Mouse (Mus musculus) erythroid progenitor cell, adult 5-6 weeks (primary cell): ENCODE data around the gene Fbxo28. TPM values are rescaled to one million over a fixed set of nuclear protein-coding genes. Genes with fewer than 3 reads are reported as not detected.
A peak's percentile ranks its signal among the peaks of the same experiment; 100 is the strongest.
"Not testable (repeated sequence)": the region's sequence is repeated elsewhere in the genome, so short reads cannot be mapped to it uniquely, and the experiment has no call there.

Experiments
- ATAC-seq: replicated peaks from 2 replicates; pipeline ENCODE4 v1.8.0; 2016; ENCODE audit warnings: moderate number of reproducible peaks, mild to moderate bottlenecking, moderate TSS enrichment, inconsistent platforms; ENCODE audit not compliant: poor library complexity, low FRiP score, severe bottlenecking
- total RNA-seq, 2 experiments: library from RNA; stranded (forward) in 1 of 2; stranded (reverse) in 1 of 2; fragments of 150-400 nt in 1 of 2; fragments of 186-747, 209-891 nt in 1 of 2; gene quantifications; 2 replicates each; pipeline versions ENCODE4 v1.2.3 to v1.2.4; 2015 to 2017; ENCODE audit warnings: low replicate concordance in 2 of 2

The Fbxo28 gene
- total RNA-seq, 2 experiments from 2014 or later, result 7.8 to 13.0 TPM

DNA sequence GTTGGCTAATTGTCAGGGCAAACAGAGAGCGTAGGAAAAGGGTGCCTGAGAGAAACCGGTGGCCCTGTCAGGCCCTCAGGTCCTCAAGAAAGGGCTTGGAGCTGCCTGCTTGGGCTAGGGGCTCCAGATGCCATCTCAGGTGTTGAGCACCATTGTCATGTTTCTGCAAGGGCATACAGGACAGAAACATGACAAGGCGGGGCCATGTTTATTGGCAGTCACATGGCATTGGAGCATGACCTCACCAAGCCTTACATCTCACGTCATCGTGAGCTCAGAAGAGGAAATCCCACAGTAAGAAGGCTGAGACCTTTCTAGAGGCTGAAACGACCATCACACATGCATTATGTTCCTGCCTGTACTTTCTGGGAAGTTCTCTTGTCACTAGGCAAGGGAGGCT lies 45.3 kb downstream of the Fbxo28 start:
- ATAC-seq, result no peak

DNA sequence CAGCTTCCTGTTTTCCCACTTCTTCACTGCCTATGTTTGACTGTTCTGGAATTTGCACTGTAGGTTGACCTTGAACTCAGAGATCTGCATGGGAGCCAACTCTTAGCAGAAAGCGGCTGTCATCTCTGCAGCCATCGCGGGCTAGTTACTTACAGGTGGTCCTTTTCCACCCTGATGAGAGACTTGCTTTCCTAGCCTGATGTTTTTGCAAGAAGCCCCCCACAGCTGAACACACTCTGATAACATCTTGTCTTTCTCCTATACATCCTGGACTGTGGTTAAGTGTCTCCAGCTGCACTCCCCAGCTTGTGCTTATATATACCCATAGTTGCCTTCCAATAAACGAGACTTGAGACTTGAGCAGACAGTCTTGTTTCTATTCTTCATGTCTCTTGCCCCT lies 49.1 kb downstream of the Fbxo28 start:
- no peak for ATAC-seq

DNA sequence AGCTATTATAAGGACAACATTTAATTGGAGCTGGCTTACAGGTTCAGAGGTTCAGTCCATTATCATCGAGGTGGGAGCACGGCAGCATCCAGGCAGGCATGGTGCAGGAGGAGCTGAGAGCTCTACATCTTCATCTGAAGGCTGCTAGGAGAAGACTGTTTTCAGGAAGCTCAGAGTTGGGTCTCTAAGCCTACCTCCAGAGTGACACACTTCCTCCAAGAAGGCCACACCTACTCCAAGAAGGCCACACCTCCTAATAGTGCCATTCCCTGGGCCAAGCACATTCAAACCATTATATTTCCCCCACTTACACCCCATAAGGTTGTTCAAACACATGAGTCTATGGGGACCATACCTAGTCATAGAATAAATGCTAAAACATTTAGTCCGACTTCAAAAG lies 50.7 kb downstream of the Fbxo28 start:
- not testable (repeated sequence) for ATAC-seq

DNA sequence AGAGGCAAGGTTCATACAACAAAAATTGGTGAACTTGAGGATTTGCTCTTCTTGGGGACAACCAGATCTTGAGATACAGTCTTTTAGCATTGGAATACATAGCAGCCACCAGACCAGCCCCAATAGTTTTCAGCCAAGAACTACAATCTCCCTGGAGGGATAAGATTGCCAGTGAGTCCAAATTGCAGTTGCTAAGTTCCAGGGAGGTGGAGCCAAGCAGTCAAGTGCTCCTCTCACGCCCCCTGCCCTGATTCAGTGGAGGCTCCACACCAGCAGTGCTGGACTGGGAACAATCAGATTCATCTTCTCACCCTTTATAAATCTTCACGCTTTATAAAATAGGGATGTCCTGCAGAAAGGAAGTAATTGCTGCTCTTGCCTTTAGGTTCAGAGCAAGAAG lies 51.6 kb downstream of the Fbxo28 start:
- no peak for ATAC-seq

DNA sequence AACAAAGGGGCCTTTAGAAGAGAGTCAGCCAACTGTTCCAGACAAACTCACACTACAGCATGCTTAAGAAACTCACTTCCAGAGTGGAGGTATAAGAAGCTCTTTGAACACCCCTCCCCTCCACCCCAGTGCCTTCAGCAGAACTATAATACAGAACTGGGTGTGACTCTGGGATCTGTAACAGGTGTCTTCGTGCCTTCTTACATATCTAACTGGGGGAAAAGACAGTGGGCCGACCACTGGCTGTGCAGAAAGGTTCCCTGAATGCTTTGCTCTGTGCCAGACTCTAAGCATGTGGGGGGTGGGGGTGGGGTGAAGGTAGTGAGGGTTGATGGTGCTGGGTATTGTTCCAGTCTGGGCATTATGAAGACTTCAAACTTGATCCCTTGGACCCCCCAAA lies 52.8 kb downstream of the Fbxo28 start:
- ATAC-seq, result no peak

DNA sequence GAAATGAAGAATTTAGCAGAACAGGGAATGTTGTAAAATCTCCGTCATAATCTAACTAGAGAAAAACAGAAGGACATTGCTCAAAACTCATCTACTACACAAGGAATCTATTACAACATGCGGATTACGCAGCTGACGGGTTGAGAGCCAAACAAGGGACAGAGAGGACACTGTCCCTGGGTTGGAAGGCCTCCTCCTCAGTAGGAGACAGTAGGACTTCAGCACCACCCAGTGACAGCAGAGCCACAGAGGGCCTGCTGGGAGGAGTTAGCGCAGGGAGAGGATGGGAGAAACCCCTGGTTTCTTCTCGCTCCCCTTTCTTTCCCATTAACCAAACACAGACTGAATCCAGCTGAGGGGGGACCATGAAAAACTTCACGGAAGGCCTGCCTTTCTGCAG lies 53.6 kb downstream of the Fbxo28 start:
- ATAC-seq, result no peak

DNA sequence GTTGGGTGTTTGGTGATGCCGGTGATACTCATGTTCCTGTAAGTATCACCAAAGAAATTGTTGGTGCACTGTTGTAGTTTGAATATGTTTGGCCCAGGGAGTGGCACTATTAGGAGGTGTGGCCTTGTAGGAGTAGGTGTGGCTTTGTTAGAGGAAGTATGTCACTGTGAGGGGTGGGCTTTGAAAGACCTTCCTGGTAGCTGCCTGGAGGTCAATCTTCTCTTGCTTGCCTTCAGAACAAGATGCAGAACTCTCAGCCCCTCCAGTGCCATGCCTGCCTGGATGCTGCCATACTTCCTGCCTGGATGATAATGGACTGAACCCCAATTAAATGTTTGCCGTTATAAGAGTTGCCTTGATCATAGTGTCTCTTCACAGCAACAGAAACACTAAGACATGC lies 56.6 kb downstream of the Fbxo28 start:
- no peak for ATAC-seq

DNA sequence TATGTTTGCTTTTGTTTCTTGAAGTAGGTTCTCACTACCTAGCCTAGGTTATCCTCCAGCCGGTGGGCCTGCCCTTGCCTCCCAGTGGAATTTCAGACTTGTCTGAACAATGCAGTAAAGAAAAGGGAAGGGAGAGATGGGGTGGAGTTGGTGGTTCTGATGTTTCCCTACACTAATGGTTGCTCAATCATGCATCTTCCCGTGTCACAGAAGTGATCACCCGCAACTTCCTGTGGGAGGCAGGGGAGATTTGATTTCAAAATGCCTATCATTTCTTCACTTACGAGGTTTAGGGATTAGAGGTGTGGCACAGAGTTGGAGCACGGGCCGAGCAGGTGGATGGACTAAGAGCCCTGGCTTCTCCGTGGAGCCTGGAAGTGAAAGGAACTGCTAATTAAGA lies 58.2 kb downstream of the Fbxo28 start:
- ATAC-seq, result no peak

DNA sequence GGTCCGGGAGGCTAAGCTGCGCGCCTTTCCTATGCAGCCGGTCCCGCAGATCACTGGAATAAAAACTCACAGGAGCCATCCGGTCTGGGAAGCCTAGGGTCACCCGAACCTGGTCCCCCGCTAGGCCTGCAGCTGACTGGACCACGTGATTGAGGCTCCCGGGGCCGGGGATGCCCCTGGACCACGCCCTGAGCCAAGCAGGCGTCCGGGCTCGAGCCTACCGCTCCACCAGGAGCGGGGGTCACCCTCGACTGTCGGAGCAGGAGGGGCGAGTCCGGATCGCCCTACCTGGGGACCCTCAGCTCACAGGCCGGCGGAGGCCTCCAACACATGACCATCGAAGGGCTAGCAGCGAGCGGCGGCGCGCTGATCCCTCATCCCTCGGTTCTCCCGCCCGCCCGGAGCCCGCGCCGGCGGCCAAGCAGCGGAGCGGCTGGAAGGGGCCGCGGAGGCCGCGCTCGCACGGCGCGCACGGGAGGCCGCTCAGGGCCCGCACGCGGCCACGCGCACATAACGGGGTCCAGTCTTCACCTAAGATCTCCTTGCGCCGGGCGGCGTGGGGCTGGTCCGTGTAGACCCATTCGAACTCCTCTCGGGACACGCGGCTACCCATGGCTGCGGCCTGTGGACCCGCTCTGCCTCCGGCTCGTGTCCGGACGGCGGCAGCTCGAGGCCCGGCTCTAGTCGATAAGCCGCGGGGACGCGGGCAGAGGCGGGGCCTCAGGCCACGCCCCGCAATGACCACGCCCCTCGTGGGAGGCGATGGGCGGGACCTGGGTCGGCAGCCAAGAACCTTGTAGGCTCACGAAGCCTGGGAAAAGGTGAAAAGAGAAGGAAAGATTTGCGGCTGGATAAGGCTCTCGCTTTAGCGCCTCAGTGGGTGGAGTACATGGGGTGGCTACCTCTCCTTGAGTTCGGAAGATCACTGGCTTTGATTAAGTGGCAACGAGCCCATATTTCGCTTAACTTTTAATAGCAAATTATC lies 59.0 kb downstream of the Fbxo28 start, which contains the start of gene Degs1:
TSS of gene Degs1 (minus strand) at position 714 of the 985 bp plus-strand sequence.
- peak; percentile 91 for ATAC-seq

DNA sequence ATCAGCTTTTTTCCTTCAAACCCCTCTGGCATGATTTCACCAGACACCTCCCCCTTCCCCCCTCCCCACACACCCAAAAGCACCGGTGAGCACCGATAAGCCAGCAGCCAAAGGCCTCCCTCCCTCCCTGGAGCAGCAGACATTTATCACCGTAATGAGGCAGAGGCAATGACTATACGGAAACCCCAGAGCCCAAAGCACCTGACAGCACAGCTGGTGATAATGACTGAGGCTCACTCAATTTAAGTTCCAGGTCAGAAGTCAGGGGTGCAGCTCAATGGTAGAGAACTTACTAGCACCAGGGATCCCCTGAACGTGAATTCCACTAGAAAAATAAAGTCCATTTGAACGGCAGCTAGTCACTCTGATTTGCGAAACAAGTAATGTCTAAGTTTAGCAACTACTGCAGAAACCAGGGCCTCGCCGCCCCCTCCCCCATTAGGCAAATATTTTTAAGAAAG lies 60.1 kb downstream of the Fbxo28 start:
- peak; percentile 68 for ATAC-seq

DNA sequence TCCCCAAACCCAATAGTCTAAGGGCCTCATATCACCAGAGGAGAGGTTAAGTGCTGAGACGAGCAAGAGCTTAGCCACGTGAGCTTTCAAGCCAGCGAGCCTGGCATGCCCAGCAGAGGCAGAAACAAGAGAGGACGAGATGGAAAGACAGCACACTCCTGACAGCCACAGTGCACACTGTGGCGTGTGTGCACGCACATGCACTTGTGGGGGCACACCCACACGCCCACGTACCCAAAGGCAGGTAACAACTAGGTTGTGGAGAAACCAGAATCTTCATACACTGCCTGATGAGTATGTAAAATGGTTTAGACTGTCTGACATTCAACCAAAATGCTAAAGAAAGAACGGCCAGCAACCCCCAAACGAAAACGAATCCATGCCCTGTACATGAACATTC lies 60.9 kb downstream of the Fbxo28 start:
- ATAC-seq, result no peak

DNA sequence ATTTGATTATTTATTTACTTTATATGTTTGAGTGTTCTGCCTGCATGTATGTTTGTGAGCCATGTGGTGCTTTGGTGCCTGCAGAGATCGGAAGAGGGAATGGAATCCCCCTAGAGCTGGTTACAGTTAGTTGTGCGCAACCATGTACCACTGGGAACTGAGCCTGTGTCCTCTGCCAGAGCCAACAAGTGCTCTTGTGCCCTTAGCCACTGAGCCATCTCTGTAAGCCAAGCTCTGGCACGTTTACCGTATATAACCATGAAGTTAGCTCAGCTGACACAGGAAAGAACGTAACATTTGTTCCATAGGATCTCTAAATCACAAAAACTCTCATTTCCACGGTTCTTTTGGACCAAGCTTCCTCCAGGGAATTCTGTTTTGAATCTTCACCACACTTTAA lies 61.4 kb downstream of the Fbxo28 start:
- no peak for ATAC-seq

DNA sequence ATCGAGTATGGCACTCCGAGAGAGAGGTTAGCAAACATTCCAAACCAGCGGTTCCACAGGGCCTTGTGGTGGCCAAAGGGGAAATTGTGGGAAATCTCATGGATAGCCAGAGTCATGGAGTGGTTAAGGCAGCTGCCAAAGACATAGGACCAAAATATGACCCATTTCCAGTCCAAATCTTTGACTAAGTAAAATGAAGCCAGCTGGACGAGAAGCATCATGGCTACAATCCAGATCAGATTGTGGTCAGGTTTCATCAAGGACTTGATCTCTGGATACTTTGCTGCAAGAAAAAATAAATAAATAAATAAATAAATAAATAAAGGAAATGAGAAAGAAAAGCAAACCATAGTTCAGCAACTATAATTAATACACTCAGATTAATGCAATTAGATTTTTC lies 62.0 kb downstream of the Fbxo28 start:
- no peak for ATAC-seq

DNA sequence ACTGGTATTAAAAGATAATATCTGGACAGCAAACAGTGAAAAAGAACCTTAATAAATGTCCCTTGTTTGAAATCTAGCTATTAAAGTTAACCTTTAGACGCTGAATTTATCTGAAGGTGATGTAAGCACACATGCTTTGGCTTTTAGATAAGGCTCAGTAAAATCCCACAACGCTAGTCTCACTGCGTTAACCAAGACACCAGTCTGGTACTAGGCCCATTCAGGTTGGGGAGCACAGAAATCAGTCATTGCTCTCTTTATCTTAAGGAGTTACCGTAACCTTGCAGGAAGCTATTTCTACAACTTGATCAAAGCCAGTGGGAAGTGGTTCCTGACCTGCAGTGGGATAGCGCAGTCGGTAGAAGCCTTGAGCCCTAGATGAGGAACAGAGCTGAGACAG lies 66.3 kb downstream of the Fbxo28 start:
- no peak for ATAC-seq

DNA sequence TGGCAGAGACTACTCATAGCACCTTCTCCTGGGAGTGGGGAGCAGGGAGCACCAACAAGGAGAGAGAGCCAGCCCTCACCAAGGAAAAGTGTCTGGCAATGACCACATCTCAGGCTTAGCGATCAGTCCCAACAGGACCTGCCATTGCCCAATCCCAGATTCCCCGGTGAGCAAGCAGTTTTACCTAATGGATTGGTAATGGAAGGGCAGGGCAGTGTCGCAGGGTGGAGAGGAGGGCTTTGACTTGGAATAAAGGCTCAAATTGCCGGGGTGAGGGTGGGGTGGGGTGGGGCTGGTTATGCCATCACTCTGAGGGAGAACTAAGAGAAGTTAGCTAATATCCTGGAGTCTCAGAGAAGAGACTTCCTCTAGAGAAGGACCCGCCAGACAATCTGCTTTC lies 69.8 kb downstream of the Fbxo28 start:
- no peak for ATAC-seq

DNA sequence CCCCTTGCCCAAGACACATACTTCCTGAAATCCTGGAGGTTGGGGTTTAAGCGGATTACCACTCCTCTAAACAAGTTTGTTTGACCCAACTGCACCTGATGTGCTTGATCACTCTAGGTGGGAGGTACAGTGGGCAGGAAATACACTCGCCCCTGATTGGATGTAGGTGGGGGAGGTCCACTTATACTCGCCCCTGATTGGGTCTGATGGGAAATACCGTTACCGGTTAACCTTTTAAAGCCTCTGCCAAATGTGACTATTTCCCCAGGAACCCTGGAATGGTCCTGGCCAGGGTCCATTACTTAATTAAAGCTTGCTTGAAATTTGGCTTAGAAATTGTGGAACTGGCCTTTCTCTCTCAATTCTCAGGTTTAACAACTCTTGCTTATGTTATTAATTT lies 70.3 kb downstream of the Fbxo28 start:
- no peak for ATAC-seq

DNA sequence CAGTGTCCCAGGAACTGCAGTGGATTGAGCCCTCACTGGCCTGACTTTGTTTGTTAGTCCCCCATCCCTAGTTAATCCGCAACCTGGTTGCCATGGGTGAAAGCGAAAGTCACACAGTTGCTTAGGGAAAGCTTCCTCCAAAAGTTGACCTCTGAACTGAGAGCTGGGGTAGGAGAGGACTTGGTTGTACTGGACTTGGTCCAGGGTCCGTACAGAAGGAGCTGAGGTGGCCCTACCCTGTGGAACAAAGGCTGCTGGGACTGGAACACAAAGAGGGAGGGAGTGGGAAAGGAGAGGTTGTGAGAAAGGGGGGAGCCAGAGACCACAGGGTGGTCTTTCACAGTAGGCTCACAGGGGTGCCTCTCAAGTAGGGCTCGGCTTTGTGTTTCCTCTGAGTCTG lies 73.1 kb downstream of the Fbxo28 start:
- ATAC-seq, result no peak

DNA sequence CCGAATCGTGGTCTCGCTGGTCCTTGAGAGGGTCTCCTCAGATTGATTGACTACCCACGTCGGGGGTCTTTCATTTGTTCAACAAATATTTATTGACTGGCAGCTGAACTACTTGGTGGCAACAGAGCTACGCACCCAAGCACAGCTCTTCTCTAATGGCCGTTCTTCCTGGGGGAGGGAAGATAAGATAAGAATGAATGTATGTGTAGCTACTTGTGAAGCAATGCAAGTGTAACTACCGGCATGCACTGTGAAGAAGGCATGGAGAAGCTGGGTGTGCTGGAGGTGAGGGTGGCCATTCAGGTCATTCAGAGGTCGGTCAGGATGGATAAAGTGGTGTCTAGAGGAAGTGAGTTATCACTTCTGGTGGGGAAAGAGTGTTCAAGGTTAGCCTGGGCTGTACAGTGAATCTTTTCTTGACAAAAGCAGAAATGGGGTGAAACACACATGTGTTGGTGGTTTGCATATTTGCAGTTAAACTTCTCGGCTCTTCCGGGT lies 75.4 kb downstream of the Fbxo28 start:
- ATAC-seq, result no peak
